Mouse (Mus musculus): ENCODE measurements around the gene Uap1. TPM values are rescaled to one million over a fixed set of nuclear protein-coding genes. Genes with fewer than 3 reads are reported as not detected.

Uap1 gene
- polyA plus RNA-seq, 1 experiment from 2014 or later = 50.6 TPM

DNA sequence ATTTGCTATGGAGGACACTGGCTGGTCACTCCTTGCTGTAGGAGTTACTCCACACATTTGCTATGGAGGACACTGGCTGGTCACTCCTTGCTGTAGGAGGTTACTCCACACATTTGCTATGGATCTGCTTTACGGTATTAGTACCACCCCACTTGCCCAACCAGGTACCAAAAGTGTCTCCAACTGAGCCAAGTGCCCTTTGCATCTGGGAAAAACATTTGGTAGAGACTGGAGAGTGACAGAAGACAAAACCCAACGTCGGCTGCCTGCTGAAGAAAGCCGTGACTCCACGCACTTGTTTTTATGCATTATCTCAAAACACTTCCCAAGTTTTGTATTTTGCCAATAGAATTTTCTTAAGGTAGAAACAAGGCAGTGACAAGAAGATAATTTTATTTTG, 33.1 kb downstream of the Uap1 start:
- Histone ChIP-seq H3K4me1 (ENCODE audit: insufficient read depth, low read depth, low read length) (no peaks in the 10 kb centered on the region), H3K4me2 (replicated peaks; ENCODE audit: low read depth, low read length) (no peak overlapping the region), H3K9ac (replicated peaks; ENCODE audit: low read depth) (no peak overlapping the region), H3K4me3 (ENCODE audit: low read depth, low read length) (no peak overlapping the region), H3K27me3 (replicated peaks; ENCODE audit: insufficient read depth, low read length) (no peaks in the 10 kb centered on the region), H3K27ac (ENCODE audit: low read length) (no peak overlapping the region), H3K9me3 (ENCODE audit: low read length) (no peaks in the 10 kb centered on the region), H3K36me3 (ENCODE audit: insufficient read depth, low read length) (peaks cover 9% of the 10 kb centered on the region; the same call in 1 of the 2 replicates)
- no peak for TF ChIP-seq CTCF (IDR thresholded peaks at IDR 0.05)
- no peak for TF ChIP-seq EP300 (IDR thresholded peaks at IDR 0.05)
- DNase-seq (ENCODE audit: low spot score) = no peak
- 94% methylated on average over 5 of the region's 5 CpGs for WGBS
- ATAC-seq = no peak

DNA sequence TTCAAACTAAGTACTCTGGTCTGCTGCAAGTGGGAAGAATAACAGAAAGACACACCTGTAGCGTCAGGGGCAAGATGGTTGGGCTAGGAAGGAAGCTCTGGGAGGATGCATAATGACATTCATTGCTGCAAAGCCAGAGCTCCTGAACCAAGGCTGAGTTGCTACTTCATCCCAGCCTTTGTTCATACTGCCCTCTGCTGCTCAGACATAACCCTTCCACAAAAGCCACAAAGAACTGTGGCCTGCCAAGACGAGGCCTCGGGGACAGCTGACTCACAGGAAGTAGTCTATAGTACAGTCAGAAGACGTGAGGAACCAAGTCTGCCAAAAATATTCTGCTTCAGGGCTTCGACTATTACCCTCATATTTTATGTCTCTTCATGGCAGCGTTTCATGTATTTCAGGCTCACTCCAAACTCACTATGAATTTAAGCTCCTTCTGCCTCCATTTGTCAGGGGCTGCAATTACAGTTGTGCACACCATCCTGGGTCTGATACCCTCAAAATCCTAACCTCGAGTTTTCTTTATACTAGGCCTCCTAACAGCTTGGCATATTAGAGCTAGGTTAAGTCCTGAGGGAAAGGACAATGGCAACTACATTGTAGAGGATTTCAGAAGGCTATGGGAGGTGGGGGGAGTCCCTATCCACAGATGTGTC, 38.3 kb downstream of the Uap1 start:
- H3K36me3 ChIP-seq (ENCODE audit: insufficient read depth, low read length) = 0 out of 2 replicates have a peak, but pooled peaks cover 5% of the 10 kb centered on the region
- 0 out of 2 replicates have a peak overlapping the region, but pooled peaks have one; percentile 27 for H3K27ac ChIP-seq (ENCODE audit: low read length)
- no peaks in the 10 kb centered on the region for H3K9me3 ChIP-seq (ENCODE audit: low read length)
- no peak overlapping the region for H3K9ac ChIP-seq (replicated peaks; ENCODE audit: low read depth)
- peak; percentile 95 for DNase-seq (ENCODE audit: low spot score)
- no peaks in the 10 kb centered on the region for H3K4me1 ChIP-seq (ENCODE audit: insufficient read depth, low read depth, low read length)
- no peaks in the 10 kb centered on the region for H3K27me3 ChIP-seq (replicated peaks; ENCODE audit: insufficient read depth, low read length)
- no peak overlapping the region for H3K4me2 ChIP-seq (replicated peaks; ENCODE audit: low read depth, low read length)
- H3K4me3 ChIP-seq (ENCODE audit: low read depth, low read length) = no peak overlapping the region
- 10% methylated on average over 7 of the region's 7 CpGs for WGBS
- peak; percentile 90 for ATAC-seq
- TF ChIP-seq CTCF (IDR thresholded peaks at IDR 0.05) (peak; percentile 89), EP300 (IDR thresholded peaks at IDR 0.05) (no peak)

DNA sequence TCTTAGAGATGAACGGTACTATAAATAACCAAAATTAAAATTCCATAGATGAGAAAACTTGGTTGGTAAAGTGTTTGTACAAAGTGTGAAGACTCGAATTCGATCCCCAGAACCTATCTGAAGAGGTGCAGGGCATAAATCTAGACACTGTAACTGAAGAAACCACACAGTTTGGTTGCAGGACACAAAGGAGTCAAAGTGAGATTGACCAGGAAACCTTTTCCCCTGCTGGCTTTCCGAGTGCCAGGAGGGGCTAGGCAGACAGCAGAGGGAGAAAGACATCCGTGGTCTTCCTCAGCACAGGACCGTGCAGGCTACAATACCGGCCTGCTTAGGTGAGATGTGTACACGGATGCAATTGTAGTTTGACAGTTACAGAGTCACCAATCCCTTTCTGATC, 40.5 kb downstream of the Uap1 start:
- 78% methylated on average over 8 of the region's 8 CpGs for WGBS
- H3K36me3 ChIP-seq (ENCODE audit: insufficient read depth, low read length) = no peaks in the 10 kb centered on the region
- ATAC-seq (no peak), DNase-seq (ENCODE audit: low spot score) (no peak)
- no peaks in the 10 kb centered on the region for H3K27me3 ChIP-seq (replicated peaks; ENCODE audit: insufficient read depth, low read length)
- no peak overlapping the region for H3K9ac ChIP-seq (replicated peaks; ENCODE audit: low read depth)
- TF ChIP-seq CTCF (IDR thresholded peaks at IDR 0.05) = no peak
- no peak for TF ChIP-seq EP300 (IDR thresholded peaks at IDR 0.05)
- H3K4me2 ChIP-seq (replicated peaks; ENCODE audit: low read depth, low read length) = no peak overlapping the region
- no peaks in the 10 kb centered on the region for H3K4me1 ChIP-seq (ENCODE audit: insufficient read depth, low read depth, low read length)
- H3K4me3 ChIP-seq (ENCODE audit: low read depth, low read length) = no peak overlapping the region
- H3K9me3 ChIP-seq (ENCODE audit: low read length) = no peaks in the 10 kb centered on the region
- no peak overlapping the region for H3K27ac ChIP-seq (ENCODE audit: low read length)

GRCm38 (mm10) chr1:170130962-170131361, 43.8 kb downstream of the Uap1 start:
- Histone ChIP-seq H3K4me1 (ENCODE audit: insufficient read depth, low read depth, low read length) (no peaks in the 10 kb centered on the region), H3K27me3 (replicated peaks; ENCODE audit: insufficient read depth, low read length) (no peaks in the 10 kb centered on the region), H3K36me3 (ENCODE audit: insufficient read depth, low read length) (no peaks in the 10 kb centered on the region), H3K9ac (replicated peaks; ENCODE audit: low read depth) (no peak overlapping the region), H3K27ac (ENCODE audit: low read length) (no peak overlapping the region), H3K9me3 (ENCODE audit: low read length) (no peaks in the 10 kb centered on the region), H3K4me3 (ENCODE audit: low read depth, low read length) (no peak overlapping the region), H3K4me2 (replicated peaks; ENCODE audit: low read depth, low read length) (no peak overlapping the region)
- TF ChIP-seq CTCF (IDR thresholded peaks at IDR 0.05) (no peak), EP300 (IDR thresholded peaks at IDR 0.05) (no peak)
- no peak for DNase-seq (ENCODE audit: low spot score)
- no peak for ATAC-seq
- WGBS = 31% methylated on average over 3 of the region's 3 CpGs

DNA sequence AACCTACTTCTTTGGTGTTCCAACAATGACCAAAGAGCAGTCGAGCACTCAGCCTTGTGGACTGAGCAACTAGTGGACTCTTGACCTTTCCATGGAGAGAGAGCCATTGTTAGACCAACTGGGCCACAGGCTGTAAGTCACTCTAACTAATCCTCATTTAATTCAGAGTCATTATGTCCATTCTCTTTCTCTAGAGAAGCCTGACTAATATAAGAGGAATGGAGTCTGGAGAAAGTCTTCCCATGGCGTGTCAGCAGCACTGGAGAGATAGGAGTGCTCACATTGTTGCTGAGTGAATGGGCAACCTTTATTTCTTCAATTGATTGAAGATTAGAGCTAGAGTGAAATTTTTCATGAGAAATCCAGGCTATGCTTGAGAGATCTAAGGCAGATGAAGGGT, 50.1 kb downstream of the Uap1 start:
- Histone ChIP-seq H3K36me3 (ENCODE audit: insufficient read depth, low read length) (no peaks in the 10 kb centered on the region), H3K4me1 (ENCODE audit: insufficient read depth, low read depth, low read length) (no peaks in the 10 kb centered on the region), H3K27me3 (replicated peaks; ENCODE audit: insufficient read depth, low read length) (no peaks in the 10 kb centered on the region), H3K27ac (ENCODE audit: low read length) (no peak overlapping the region), H3K4me3 (ENCODE audit: low read depth, low read length) (no peak overlapping the region), H3K9ac (replicated peaks; ENCODE audit: low read depth) (no peak overlapping the region), H3K4me2 (replicated peaks; ENCODE audit: low read depth, low read length) (no peak overlapping the region), H3K9me3 (ENCODE audit: low read length) (no peaks in the 10 kb centered on the region)
- no peak for TF ChIP-seq CTCF (IDR thresholded peaks at IDR 0.05)
- TF ChIP-seq EP300 (IDR thresholded peaks at IDR 0.05) = no peak
- WGBS = 81% methylated on average over 2 of the region's 2 CpGs
- DNase-seq (ENCODE audit: low spot score) (no peak), ATAC-seq (no peak)

GRCm38 (mm10) chr1:170113616-170114015, 61.1 kb downstream of the Uap1 start:
- H3K27me3 ChIP-seq (replicated peaks; ENCODE audit: insufficient read depth, low read length) = no peaks in the 10 kb centered on the region
- DNase-seq (ENCODE audit: low spot score) (no peak), ATAC-seq (no peak)
- no peak overlapping the region for H3K4me2 ChIP-seq (replicated peaks; ENCODE audit: low read depth, low read length)
- no peaks in the 10 kb centered on the region for H3K4me1 ChIP-seq (ENCODE audit: insufficient read depth, low read depth, low read length)
- no peak overlapping the region for H3K9ac ChIP-seq (replicated peaks; ENCODE audit: low read depth)
- H3K27ac ChIP-seq (ENCODE audit: low read length) = no peak overlapping the region
- WGBS = 71% methylated on average over 6 of the region's 6 CpGs
- H3K4me3 ChIP-seq (ENCODE audit: low read depth, low read length) = no peak overlapping the region
- H3K9me3 ChIP-seq (ENCODE audit: low read length) = no peaks in the 10 kb centered on the region
- TF ChIP-seq EP300 (IDR thresholded peaks at IDR 0.05) = no peak
- no peak for TF ChIP-seq CTCF (IDR thresholded peaks at IDR 0.05)
- H3K36me3 ChIP-seq (ENCODE audit: insufficient read depth, low read length) = no peaks in the 10 kb centered on the region

Measured in lung, postnatal 0 days (tissue).